In the genomic region with DNA sequence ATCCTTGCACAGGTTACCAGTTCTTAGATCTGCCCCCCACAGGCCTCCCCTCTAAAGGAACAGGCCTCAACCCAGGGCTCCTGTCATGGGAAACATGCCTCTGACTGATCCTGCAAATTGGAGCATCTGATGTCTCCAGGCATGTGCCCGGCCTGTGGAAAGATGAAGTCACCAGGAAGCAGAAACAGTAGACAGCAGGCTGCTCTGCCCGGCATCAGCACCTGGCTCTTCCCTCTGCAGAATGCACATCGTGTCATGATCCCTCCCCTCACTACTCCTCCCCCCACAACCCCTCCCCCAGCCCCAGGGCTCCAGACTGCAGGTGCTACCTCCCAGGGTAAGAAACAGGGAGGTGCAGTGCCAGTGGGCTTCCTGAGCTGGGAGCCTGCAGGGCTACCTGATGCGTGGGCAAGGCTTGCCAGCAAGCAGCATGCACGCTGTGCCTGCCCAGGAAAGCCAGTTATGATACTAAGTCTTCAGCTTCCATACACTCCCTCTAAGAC, we compare ENCODE assay signal across 10 mouse cellular contexts. TPM values are rescaled to one million over a fixed set of nuclear protein-coding genes. Genes with fewer than 3 reads are reported as not detected.
A peak's percentile ranks its signal among the peaks of the same experiment; 100 is the strongest.
DNase-seq lines count a peak whose midpoint lies in the region; ATAC-seq lines count a peak whose summit lies in the region.
"Had no signal": no experiment of that assay in that cellular context is flagged by ENCODE, and none has a peak within 500 bp of the region (broad histone marks: within the 10 kb centered on the region; RNA-seq: fewer than 3 reads in every experiment).

No protein-coding gene starts in this region.

- intact Hi-C loops in heart, postnatal 25 days (cut with DNase I) = no loop called here

- ATAC-seq in midbrain, embryonic 13.5 days = peak; percentile 49
- no peak for ATAC-seq in midbrain, embryonic 11.5 days (ENCODE audit: low FRiP score)
- ATAC-seq in embryonic facial prominence, embryonic 15.5 days (ENCODE audit: insufficient number of reproducible peaks, low FRiP score, low TSS enrichment, low read depth) = peak; percentile 59; the same call in 1 of the 2 replicates
- peak; percentile 47 for ATAC-seq in midbrain, embryonic 16.5 days

- H3K27me3 ChIP-seq in midbrain, embryonic 13.5 days = no peaks in the 10 kb centered on the region
- peaks cover 2% of the 10 kb centered on the region; the same call in 1 of the 2 replicates for H3K27me3 ChIP-seq in midbrain, embryonic 11.5 days (ENCODE audit: control insufficient read depth, insufficient read depth, low read length)
- no peaks in the 10 kb centered on the region for H3K27me3 ChIP-seq in embryonic facial prominence, embryonic 15.5 days
- H3K27me3 ChIP-seq in midbrain, embryonic 16.5 days (ENCODE audit: control insufficient read depth, insufficient read depth, low read depth, low read length) = no peaks in the 10 kb centered on the region

- H3K36me3 ChIP-seq in midbrain, embryonic 13.5 days = no peaks in the 10 kb centered on the region
- H3K36me3 ChIP-seq in midbrain, embryonic 11.5 days (ENCODE audit: control insufficient read depth, insufficient read depth, low read length) = no peaks in the 10 kb centered on the region
- H3K36me3 ChIP-seq in embryonic facial prominence, embryonic 15.5 days = no peaks in the 10 kb centered on the region
- no peaks in the 10 kb centered on the region for H3K36me3 ChIP-seq in midbrain, embryonic 16.5 days (ENCODE audit: control insufficient read depth, insufficient read depth, low read length)
- H3K36me3 ChIP-seq: limb, embryonic 12.5 days had no signal

- no peak overlapping the region; the same call in 1 of the 2 replicates for H3K4me2 ChIP-seq in midbrain, embryonic 13.5 days (replicated peaks)
- no peak overlapping the region for H3K4me2 ChIP-seq in midbrain, embryonic 11.5 days
- H3K4me2 ChIP-seq in embryonic facial prominence, embryonic 15.5 days (replicated peaks) = no peak overlapping the region
- H3K4me2 ChIP-seq in midbrain, embryonic 16.5 days (ENCODE audit: low read length) = peak overlapping the region; percentile 18; the same call in 1 of the 2 replicates

- no peak for DNase-seq in midbrain, embryonic 11.5 days (ENCODE audit: low spot score, missing footprints)
- DNase-seq in thymus, postnatal 4 days = peak; percentile 82
- DNase-seq in heart, postnatal 25 days (ENCODE audit: low spot score) = no peak
- no peak for DNase-seq in yolk sac, embryonic 10.5 days (ENCODE audit: low spot score)
- no peak for DNase-seq in spleen, postnatal 36 days (ENCODE audit: low spot score in 2 of 2)

- H3K9ac ChIP-seq in midbrain, embryonic 13.5 days (replicated peaks) = 0 out of 2 replicates have a peak overlapping the region, but pooled peaks have one; percentile 33
- no peak overlapping the region for H3K9ac ChIP-seq in midbrain, embryonic 11.5 days (ENCODE audit: low read length)
- no peak overlapping the region for H3K9ac ChIP-seq in embryonic facial prominence, embryonic 15.5 days
- H3K9ac ChIP-seq in midbrain, embryonic 16.5 days (ENCODE audit: low read depth, low read length) = peak overlapping the region; percentile 52
- H3K9ac ChIP-seq: limb, embryonic 12.5 days had no signal

- no peak overlapping the region for H3K4me3 ChIP-seq in midbrain, embryonic 13.5 days (replicated peaks)
- no peak overlapping the region for H3K4me3 ChIP-seq in midbrain, embryonic 11.5 days (ENCODE audit: low read depth, low read length)
- H3K4me3 ChIP-seq in embryonic facial prominence, embryonic 15.5 days (replicated peaks) = no peak overlapping the region
- H3K4me3 ChIP-seq in midbrain, embryonic 16.5 days (ENCODE audit: low read depth, low read length) = no peak overlapping the region
- H3K4me3 ChIP-seq: limb, embryonic 12.5 days; myocyte had no signal

- H3K9me3 ChIP-seq in midbrain, embryonic 13.5 days = no peaks in the 10 kb centered on the region
- no peaks in the 10 kb centered on the region for H3K9me3 ChIP-seq in midbrain, embryonic 11.5 days (ENCODE audit: control insufficient read depth, low read length)
- no peaks in the 10 kb centered on the region for H3K9me3 ChIP-seq in embryonic facial prominence, embryonic 15.5 days (replicated peaks)
- no peaks in the 10 kb centered on the region for H3K9me3 ChIP-seq in midbrain, embryonic 16.5 days (replicated peaks; ENCODE audit: control insufficient read depth, low read length, poor library complexity, severe bottlenecking)
- H3K9me3 ChIP-seq: limb, embryonic 12.5 days had no signal

- H3K4me1 ChIP-seq in midbrain, embryonic 13.5 days (replicated peaks) = peaks cover 34% of the 10 kb centered on the region
- H3K4me1 ChIP-seq in midbrain, embryonic 11.5 days (ENCODE audit: control insufficient read depth, insufficient read depth, low read length) = peaks cover 8% of the 10 kb centered on the region; the same call in 1 of the 2 replicates
- peaks cover 26% of the 10 kb centered on the region for H3K4me1 ChIP-seq in embryonic facial prominence, embryonic 15.5 days
- H3K4me1 ChIP-seq in midbrain, embryonic 16.5 days (ENCODE audit: control insufficient read depth, insufficient read depth, low read length) = peaks cover 27% of the 10 kb centered on the region

- H3K27ac ChIP-seq in midbrain, embryonic 13.5 days = peak overlapping the region; percentile 91
- no peak overlapping the region for H3K27ac ChIP-seq in midbrain, embryonic 11.5 days (ENCODE audit: low read depth, low read length)
- no peak overlapping the region for H3K27ac ChIP-seq in embryonic facial prominence, embryonic 15.5 days (replicated peaks)
- peak overlapping the region; percentile 90 for H3K27ac ChIP-seq in midbrain, embryonic 16.5 days (ENCODE audit: low read length)

- WGBS in midbrain, embryonic 13.5 days = 18% methylated on average over 5 of the region's 5 CpGs
- 18% methylated on average over 5 of the region's 5 CpGs for WGBS in midbrain, embryonic 11.5 days
- 30% methylated on average over 5 of the region's 5 CpGs for WGBS in embryonic facial prominence, embryonic 15.5 days
- 14% methylated on average over 5 of the region's 5 CpGs for WGBS in midbrain, embryonic 16.5 days

RNA-seq across cellular contexts. Expression of a gene that starts 27.0 kb away (rescaled TPM):
- polyA plus RNA-seq in midbrain, embryonic 13.5 days (2015; fragmentation: Nextera tagmentation; extraction: Ambion mirVana) = 30.3 and 31.7 TPM in 2 replicates
- 14.6 and 15.1 TPM in 2 replicates for polyA plus RNA-seq in midbrain, embryonic 11.5 days (2014; fragmentation: Nextera tagmentation; extraction: Ambion mirVana)
- polyA plus RNA-seq in embryonic facial prominence, embryonic 15.5 days (2015; fragmentation: Nextera tagmentation; extraction: Ambion mirVana) = 17.1 and 17.3 TPM in 2 replicates
- 28.1 and 31.6 TPM in 2 replicates for polyA plus RNA-seq in midbrain, embryonic 16.5 days (2015; fragmentation: Nextera tagmentation; extraction: Ambion mirVana)
- 10 to 100 TPM; 25.7 to 33.4 TPM for total RNA-seq in heart, postnatal 25 days (2021)

Comparison
In these comparisons a context has a peak if more than half of its experiments do, and no peak if none do; other contexts are left out.
1. H3K27ac ChIP-seq: peak in midbrain, embryonic 13.5 days (single experiment) and midbrain, embryonic 16.5 days (single experiment); none in midbrain, embryonic 11.5 days (single experiment) and embryonic facial prominence, embryonic 15.5 days (single experiment).
2. H3K9ac ChIP-seq: peak in midbrain, embryonic 13.5 days (single experiment) and midbrain, embryonic 16.5 days (single experiment); none in midbrain, embryonic 11.5 days (single experiment) and embryonic facial prominence, embryonic 15.5 days (single experiment).